ENCODE assay signal across 7 mouse cellular contexts in the genomic region with DNA sequence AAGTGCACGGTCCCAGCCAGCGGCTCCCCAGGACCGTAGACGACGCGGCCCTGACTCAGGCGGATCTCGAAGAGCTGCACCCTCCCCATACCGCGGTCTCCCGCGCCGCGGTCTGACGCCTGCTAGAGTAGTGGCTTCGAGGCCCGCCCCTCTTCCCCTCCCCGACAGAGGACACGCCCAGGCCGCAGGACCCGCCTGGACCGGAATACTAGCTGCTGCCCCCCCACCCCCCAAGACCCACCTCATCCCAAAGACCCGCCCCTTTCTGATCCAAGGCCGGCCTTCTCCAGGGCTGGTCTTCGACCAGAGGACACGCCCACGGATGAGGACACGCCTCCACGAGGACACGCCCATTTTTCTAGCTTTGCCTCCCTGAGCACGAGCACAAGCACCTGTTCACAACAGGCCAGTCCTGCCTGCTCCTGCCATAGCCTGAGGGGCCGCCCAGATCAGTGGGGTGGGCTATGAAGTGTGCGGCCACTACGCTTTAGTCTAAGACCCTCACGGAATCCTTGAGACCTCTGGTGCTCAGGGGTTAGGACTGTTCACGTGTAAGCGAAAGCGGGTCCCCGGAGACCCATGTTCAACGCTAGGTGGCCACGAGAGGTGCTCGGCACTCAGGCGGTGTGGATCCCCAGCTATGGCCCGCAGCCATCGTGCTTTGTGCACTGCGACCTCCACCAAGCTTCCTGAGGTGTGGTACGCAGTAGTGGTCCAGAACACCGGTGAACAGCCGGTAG. TPM values are rescaled to one million over a fixed set of nuclear protein-coding genes. Genes with fewer than 3 reads are reported as not detected.
A peak's percentile ranks its signal among the peaks of the same experiment; 100 is the strongest.
DNase-seq lines count a peak whose midpoint lies in the region; ATAC-seq lines count a peak whose summit lies in the region.

A gene (minus strand): TSS at position 196 of the 740 bp plus-strand sequence.

- no peaks in the 10 kb centered on the region for H3K9me3 ChIP-seq in intestine, embryonic 15.5 days
- H3K9me3 ChIP-seq in midbrain, embryonic 10.5 days (replicated peaks), result no peaks in the 10 kb centered on the region

- peak within 1 kb of the TSS; percentile 97 for H3K4me2 ChIP-seq in intestine, embryonic 15.5 days (replicated peaks)

- H3K4me3 ChIP-seq in intestine, embryonic 15.5 days (replicated peaks), result peak within 1 kb of the TSS; percentile 75
- H3K4me3 ChIP-seq in midbrain, embryonic 10.5 days, result peak within 1 kb of the TSS; percentile 73

- peak; percentile 97 for DNase-seq in adrenal gland, adult 2 months
- peak; percentile 91 for DNase-seq in embryo, embryonic 11.5 days (ENCODE audit: low read depth, low spot score)
- DNase-seq in gastrocnemius, postnatal 36 days, result peak; percentile 85 to 88
- peak; percentile 81 to 89 for DNase-seq in left cerebral cortex, postnatal 25 days (ENCODE audit: low spot score in 2 of 2)
- peak; percentile 92 for DNase-seq in midbrain, embryonic 10.5 days (ENCODE audit: low spot score)
- peak; percentile 74 for DNase-seq in right cerebral cortex, postnatal 4 days

- peak within 1 kb of the TSS; percentile 91 for H3K27ac ChIP-seq in intestine, embryonic 15.5 days
- peak within 1 kb of the TSS; percentile 81 for H3K27ac ChIP-seq in midbrain, embryonic 10.5 days (replicated peaks)

- no peaks in the 10 kb centered on the region for H3K36me3 ChIP-seq in intestine, embryonic 15.5 days
- no peaks in the 10 kb centered on the region for H3K36me3 ChIP-seq in midbrain, embryonic 10.5 days

- peak; percentile 96 for ATAC-seq in intestine, embryonic 15.5 days

- intact Hi-C loops in gastrocnemius, postnatal 36 days (cut with DNase I), result no loop called here
- intact Hi-C loops in left cerebral cortex, postnatal 25 days (cut with DNase I), result no loop called here

- under 1% methylated on average over 46 of the region's 49 CpGs for WGBS in intestine, embryonic 15.5 days
- WGBS in midbrain, embryonic 10.5 days, result under 1% methylated on average over 49 of the region's 49 CpGs

- H3K4me1 ChIP-seq in intestine, embryonic 15.5 days (replicated peaks), result peaks cover 5% of the 10 kb centered on the region
- peaks cover 19% of the 10 kb centered on the region for H3K4me1 ChIP-seq in midbrain, embryonic 10.5 days

- peak within 1 kb of the TSS; percentile 75 for H3K9ac ChIP-seq in intestine, embryonic 15.5 days

- no peaks in the 10 kb centered on the region; the same call in 1 of the 2 replicates for H3K27me3 ChIP-seq in intestine, embryonic 15.5 days (replicated peaks)
- peaks cover 32% of the 10 kb centered on the region for H3K27me3 ChIP-seq in midbrain, embryonic 10.5 days (ENCODE audit: low read depth, poor library complexity, severe bottlenecking)

RNA-seq across cellular contexts. Expression of the gene that starts here (rescaled TPM):
- 10 to 100 TPM; 12.8 to 15.9 TPM for total RNA-seq in adrenal gland, adult 2 months (2021)
- polyA plus RNA-seq in adrenal gland, adult 2 months (2012; rRNA removed), result 49.2 and 50.6 TPM in 2 replicates
- total RNA-seq in gastrocnemius, postnatal 36 days (2021), result 1 to 10 TPM; 2.2 to 2.4 TPM
- 79.2 and 90.8 TPM in 2 replicates for polyA plus RNA-seq in intestine, embryonic 15.5 days (2015; fragmentation: Nextera tagmentation; extraction: Ambion mirVana)
- total RNA-seq in left cerebral cortex, postnatal 25 days (2021), result 10 to 100 TPM; 12.8 to 15.5 TPM
- polyA plus RNA-seq in midbrain, embryonic 10.5 days (2016; fragmentation: Nextera tagmentation; extraction: Ambion mirVana), result 16.0 and 16.2 TPM in 2 replicates

Comparison
In these comparisons a context has a peak if more than half of its experiments do, and no peak if none do; other contexts are left out.
1. Peak in every context shown above with its lines: DNase-seq, ATAC-seq, H3K4me3 ChIP-seq and H3K27ac ChIP-seq.
2. RNA of the gene that starts here (total RNA-seq): 12.8 to 15.9 TPM in adrenal gland, adult 2 months and 12.8 to 15.5 TPM in left cerebral cortex, postnatal 25 days; 2.2 to 2.4 TPM in gastrocnemius, postnatal 36 days; every median in the first group is over 4 times any median in the second.